Mouse (Mus musculus) CH12.LX (cell line): ENCODE data around the gene Cnst. TPM values are rescaled to one million over a fixed set of nuclear protein-coding genes. Genes with fewer than 3 reads are reported as not detected.

Experiments
- DNase-seq: peaks from one replicate; pipeline ENCODE4 v3.0.0-alpha.2; 2013; ENCODE audit errors: extremely low read depth
- H3K27ac ChIP-seq: 2 replicates; pipeline ENCODE4 v1.5.1; 2012; ENCODE audit warnings: low read depth, mild to moderate bottlenecking, control low read depth, moderate library complexity; ENCODE audit not compliant: insufficient read depth
- H3K27me3 ChIP-seq: replicated peaks from 2 replicates; pipeline ENCODE3; 2012; ENCODE audit warnings: inconsistent platforms
- H3K36me3 ChIP-seq, 2 experiments: replicated peaks in 1 of 2; 2 replicates each; pipeline versions ENCODE3 to v1.6.1; 2012; ENCODE audit warnings: inconsistent platforms in 1 of 2, low read length in 1 of 2, mild to moderate bottlenecking in 1 of 2, mixed read lengths in 1 of 2, moderate library complexity in 1 of 2; ENCODE audit not compliant: control insufficient read depth in 1 of 2, insufficient read depth in 1 of 2
- H3K4me1 ChIP-seq, 2 experiments: 2 replicates each; pipeline ENCODE4 v1.6.1; 2012; ENCODE audit warnings: inconsistent platforms in 1 of 2, moderate library complexity in 1 of 2; ENCODE audit not compliant: insufficient read depth in 2 of 2, control insufficient read depth in 1 of 2
- H3K4me2 ChIP-seq: 2 replicates; pipeline ENCODE4 v1.6.1; 2012; ENCODE audit warnings: low read depth, mild to moderate bottlenecking, control low read depth; ENCODE audit not compliant: poor library complexity, insufficient read depth, severe bottlenecking
- H3K4me3 ChIP-seq, 3 experiments: fragments of 150-350 bp in 1 of 3; sonication (generic) in 1 of 3; replicated peaks in 1 of 3; 2 replicates each; pipeline versions ENCODE3 to v1.5.1; 2011 to 2012; ENCODE audit warnings: low read depth in 2 of 3, low read length in 2 of 3, mild to moderate bottlenecking in 2 of 3, moderate library complexity in 2 of 3, control low read depth in 1 of 3, improper control_type of control experiment in 1 of 3, inconsistent platforms in 1 of 3, mixed read lengths in 1 of 3; ENCODE audit not compliant: poor library complexity in 1 of 3
- H3K79me2 ChIP-seq: replicated peaks from 2 replicates; pipeline ENCODE4 v1.6.1; 2012; ENCODE audit warnings: mild to moderate bottlenecking, moderate library complexity; ENCODE audit not compliant: control insufficient read depth, poor library complexity, insufficient read depth, severe bottlenecking; ENCODE audit errors: extremely low read depth
- H3K9ac ChIP-seq: 2 replicates; pipeline ENCODE4 v1.6.1; 2012; ENCODE audit warnings: low read depth, mild to moderate bottlenecking, control low read depth, moderate library complexity; ENCODE audit not compliant: insufficient read depth
- H3K9me3 ChIP-seq: replicated peaks from 2 replicates; pipeline ENCODE3; 2012; ENCODE audit warnings: low read length, inconsistent platforms, mixed read lengths
- BHLHE40 ChIP-seq: IDR thresholded peaks from 2 replicates; pipeline ENCODE4 v1.6.1; 2011; ENCODE audit warnings: mild to moderate bottlenecking, low read depth, low read length, improper control_type of control experiment
- CTCF ChIP-seq, 2 experiments: IDR thresholded peaks in 1 of 2; conservative IDR thresholded peaks in 1 of 2; 2 replicates each; pipeline ENCODE4 v1.5.1; 2011 to 2012; ENCODE audit warnings: low read depth in 2 of 2, low read length in 2 of 2, improper control_type of control experiment in 1 of 2, inconsistent platforms in 1 of 2, mild to moderate bottlenecking in 1 of 2, moderate library complexity in 1 of 2
- E2F4 ChIP-seq: IDR thresholded peaks from 2 replicates; pipeline ENCODE4 v1.6.1; 2011; ENCODE audit warnings: low read depth, low read length, improper control_type of control experiment; ENCODE audit not compliant: insufficient replicate concordance
- ELF1 ChIP-seq: IDR thresholded peaks from 2 replicates; pipeline ENCODE4 v1.6.1; 2014; ENCODE audit warnings: low read depth, mild to moderate bottlenecking, inconsistent platforms, low read length, improper control_type of control experiment
- ETS1 ChIP-seq: conservative IDR thresholded peaks from 2 replicates; pipeline ENCODE4 v1.6.1; 2012; ENCODE audit warnings: low read depth, mild to moderate bottlenecking, inconsistent platforms, low read length, improper control_type of control experiment, moderate library complexity
- GABPA ChIP-seq: IDR thresholded peaks from 2 replicates; pipeline ENCODE4 v1.6.1; 2012; ENCODE audit warnings: low read depth, low read length, improper control_type of control experiment, inconsistent platforms; ENCODE audit not compliant: insufficient replicate concordance
- IRF4 ChIP-seq: IDR thresholded peaks from 2 replicates; pipeline ENCODE4 v1.6.1; 2014; ENCODE audit warnings: low read depth, mild to moderate bottlenecking, inconsistent platforms, low read length, improper control_type of control experiment
- JUN ChIP-seq: IDR thresholded peaks from 2 replicates; pipeline ENCODE4 v1.6.1; 2011; ENCODE audit warnings: low read depth, mild to moderate bottlenecking, low read length, improper control_type of control experiment, moderate library complexity; ENCODE audit not compliant: insufficient read depth
- JUND ChIP-seq: conservative IDR thresholded peaks from 2 replicates; pipeline ENCODE4 v1.6.1; 2011; ENCODE audit warnings: low read depth, low read length, improper control_type of control experiment
- KAT2A ChIP-seq: IDR thresholded peaks from 2 replicates; pipeline ENCODE4 v1.6.1; 2012; ENCODE audit warnings: low read length, improper control_type of control experiment, inconsistent platforms; ENCODE audit not compliant: insufficient replicate concordance
- MAFK ChIP-seq: IDR thresholded peaks from 2 replicates; pipeline ENCODE4 v1.6.1; 2011; ENCODE audit warnings: low read length, improper control_type of control experiment; ENCODE audit not compliant: insufficient replicate concordance
- MEF2A ChIP-seq: IDR thresholded peaks from 2 replicates; pipeline ENCODE4 v1.6.1; 2014; ENCODE audit warnings: low read depth, mild to moderate bottlenecking, inconsistent platforms, low read length, improper control_type of control experiment, borderline replicate concordance
- NELFE ChIP-seq: IDR thresholded peaks from 2 replicates; pipeline ENCODE4 v1.6.1; 2011; ENCODE audit warnings: low read depth, low read length, improper control_type of control experiment
- PAX5 ChIP-seq: IDR thresholded peaks from 2 replicates; pipeline ENCODE4 v1.6.1; 2012; ENCODE audit warnings: low read length, inconsistent platforms, mixed read lengths
- POLR2AphosphoS2 ChIP-seq: IDR thresholded peaks from 2 replicates; pipeline ENCODE4 v1.6.1; 2011; ENCODE audit warnings: low read depth, low read length, improper control_type of control experiment
- RCOR1 ChIP-seq: conservative IDR thresholded peaks from 2 replicates; pipeline ENCODE4 v1.6.1; 2012; ENCODE audit warnings: low read depth, mild to moderate bottlenecking, inconsistent platforms, low read length, improper control_type of control experiment
- SIN3A ChIP-seq: IDR thresholded peaks from 2 replicates; pipeline ENCODE4 v1.6.1; 2012; ENCODE audit warnings: low read length, improper control_type of control experiment, inconsistent platforms
- SMC3 ChIP-seq: IDR thresholded peaks from 2 replicates; pipeline ENCODE4 v1.6.1; 2011; ENCODE audit warnings: low read depth, low read length, improper control_type of control experiment
- TBP ChIP-seq: conservative IDR thresholded peaks from 2 replicates; pipeline ENCODE4 v1.6.1; 2011; ENCODE audit warnings: low read depth, low read length, improper control_type of control experiment
- TCF12 ChIP-seq: IDR thresholded peaks from 2 replicates; pipeline ENCODE4 v1.6.1; 2014; ENCODE audit warnings: low read depth, mild to moderate bottlenecking, inconsistent platforms, low read length, improper control_type of control experiment
- UBTF ChIP-seq: IDR thresholded peaks from 2 replicates; pipeline ENCODE4 v1.6.1; 2012; ENCODE audit warnings: low read depth, mild to moderate bottlenecking, inconsistent platforms, low read length, improper control_type of control experiment, moderate library complexity
- USF2 ChIP-seq: conservative IDR thresholded peaks from 2 replicates; pipeline ENCODE4 v1.6.1; 2011; ENCODE audit warnings: low read depth, low read length, improper control_type of control experiment
- ZC3H11A ChIP-seq: IDR thresholded peaks from 2 replicates; pipeline ENCODE4 v1.6.1; 2012; ENCODE audit warnings: low read depth, mild to moderate bottlenecking, inconsistent platforms, low read length, improper control_type of control experiment
- dilution Hi-C: fragments of 300-500 bp; cut with MboI; formaldehyde crosslinking; loops from 2 replicates; pipeline ENCODE4 v1.14.3; 2020; ENCODE audit warnings: low sequenced_read_pairs; ENCODE audit not compliant: extremely low pct_unique_long_range_greater_than_20kb, extremely low pct_ligation_motif_present
- in situ Hi-C: fragments of 300-500 bp; cut with MboI; formaldehyde crosslinking; loops from 3 replicates; pipeline ENCODE4 v1.14.3; 2019; ENCODE audit warnings: low sequenced_read_pairs, low pct_ligation_motif_present, low pct_unique_long_range_greater_than_20kb, mixed read lengths
- polyA plus RNA-seq: library from polyadenylated mRNA; unstranded; fragments of >175 nt; gene quantifications from 2 replicates; pipeline ENCODE4 v1.2.1, GENCODE M21; 2012; ENCODE audit warnings: low read depth; ENCODE audit not compliant: insufficient read length
- total RNA-seq, 2 experiments: library from RNA; depleted of rRNA; stranded (reverse); fragments of 300-350 nt in 1 of 2; fragments of >200 nt in 1 of 2; gene quantifications; 2 replicates each; pipeline ENCODE4 v1.2.3; 2012 to 2014

Cnst gene
- total and polyA plus RNA-seq, 3 experiments, result 7.8 to 10.2 (median 9.3) TPM

DNA sequence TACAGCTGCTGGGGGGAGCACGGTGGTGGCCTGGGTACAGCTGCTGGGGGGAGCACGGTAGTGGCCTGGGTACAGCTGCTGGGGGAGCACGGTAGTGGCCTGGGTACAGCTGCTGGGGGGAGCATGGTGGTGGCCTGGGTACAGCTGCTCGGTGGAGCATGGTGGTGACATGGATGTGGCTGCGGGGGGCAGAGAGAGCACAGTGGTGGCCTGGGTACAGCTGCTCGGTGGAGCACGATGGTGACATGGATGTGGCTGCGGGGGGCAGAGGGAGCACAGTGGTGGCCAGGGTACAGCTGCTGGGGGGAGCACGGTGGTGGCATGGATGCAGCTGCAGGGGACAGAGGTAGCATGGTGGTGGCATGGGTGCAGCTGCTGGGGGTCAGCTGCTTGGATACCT is 39.5 kb downstream of the Cnst start:
- Histone ChIP-seq H3K4me1 (peaks cover 0 to 51% of the 10 kb centered on the region in 2 experiments; a peak in 2 of 4 replicates), H3K27ac (no peak overlapping the region), H3K9me3 (no peaks in the 10 kb centered on the region), H3K4me3 (no peak overlapping the region), H3K4me2 (no peak overlapping the region), H3K27me3 (no peaks in the 10 kb centered on the region), H3K79me2 (no peaks in the 10 kb centered on the region), H3K36me3 (peaks cover 0 to 17% of the 10 kb centered on the region in 2 experiments), H3K9ac (no peak overlapping the region)
- in situ Hi-C loops, result no loop called here
- no peak for DNase-seq
- no peak for TF ChIP-seq POLR2AphosphoS2
- no peak for TF ChIP-seq SIN3A
- no peak for TF ChIP-seq MEF2A
- no peak for TF ChIP-seq ETS1
- TF ChIP-seq JUN, result no peak
- TF ChIP-seq ELF1, result no peak
- TF ChIP-seq TBP, result no peak
- TF ChIP-seq USF2, result no peak
- no peak for TF ChIP-seq GABPA
- TF ChIP-seq E2F4, result no peak
- no peak for TF ChIP-seq SMC3
- no peak for TF ChIP-seq IRF4
- TF ChIP-seq PAX5, result no peak
- no peak for TF ChIP-seq KAT2A
- no peak for TF ChIP-seq TCF12
- TF ChIP-seq RCOR1, result no peak
- no peak for TF ChIP-seq MAFK
- TF ChIP-seq NELFE, result no peak
- dilution Hi-C loops, result no loop called here

DNA sequence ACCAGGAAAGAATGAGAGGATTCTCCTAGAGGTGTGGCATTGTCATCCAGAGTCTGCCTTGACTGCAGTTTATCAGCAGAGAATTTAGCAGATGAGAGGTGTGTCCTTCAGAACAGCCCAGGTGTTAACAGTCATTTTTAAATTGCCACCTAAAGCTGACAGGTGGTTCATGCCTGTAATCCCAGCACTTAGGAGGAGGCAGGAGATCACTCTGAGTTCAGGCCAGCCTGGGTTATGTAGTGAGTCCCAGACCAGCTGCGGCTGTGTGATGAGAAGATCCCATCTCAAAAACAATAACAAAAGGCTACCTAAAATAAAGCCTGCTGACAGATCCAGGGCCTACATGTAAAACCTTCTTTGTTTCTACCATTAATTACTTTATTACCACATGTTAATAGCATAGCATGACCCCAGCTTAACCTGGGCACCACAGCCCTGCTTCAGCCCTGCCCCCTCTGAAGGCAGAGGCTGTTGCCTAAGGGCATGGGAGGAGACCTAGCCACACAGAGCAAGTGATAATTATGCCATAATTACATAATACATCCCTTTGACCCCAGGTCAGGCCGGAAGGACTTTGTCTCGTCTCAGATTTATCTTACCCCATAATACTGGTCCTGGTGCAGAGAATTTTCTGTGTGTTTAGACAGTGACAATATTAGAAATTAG is 40.4 kb downstream of the Cnst start:
- no peaks in the 10 kb centered on the region for H3K27me3 ChIP-seq
- H3K36me3 ChIP-seq, result peaks cover 0 to 11% of the 10 kb centered on the region in 2 experiments
- no peak for DNase-seq
- H3K9ac ChIP-seq, result no peak overlapping the region
- no peak overlapping the region for H3K27ac ChIP-seq
- no peaks in the 10 kb centered on the region for H3K79me2 ChIP-seq
- H3K4me2 ChIP-seq, result no peak overlapping the region
- peaks cover 1 to 56% of the 10 kb centered on the region in 2 experiments; a peak in 2 of 4 replicates for H3K4me1 ChIP-seq
- in situ Hi-C loops, result no loop called here
- dilution Hi-C loops, result no loop called here
- no peak overlapping the region for H3K4me3 ChIP-seq
- no peaks in the 10 kb centered on the region for H3K9me3 ChIP-seq
- TF ChIP-seq ELF1, result no peak
- no peak for TF ChIP-seq TBP
- no peak for TF ChIP-seq CTCF (conservative IDR thresholded peaks at IDR 0.05 in 1 of 2, IDR thresholded peaks at IDR 0.05 in 1 of 2; ENCODE audit: low read depth in 2 of 2, low read length in 2 of 2)
- no peak for TF ChIP-seq UBTF
- no peak for TF ChIP-seq MEF2A
- no peak for TF ChIP-seq NELFE
- no peak for TF ChIP-seq BHLHE40
- no peak for TF ChIP-seq ZC3H11A
- no peak for TF ChIP-seq JUND
- no peak for TF ChIP-seq IRF4
